Mouse (Mus musculus): ENCODE measurements around the gene Nectin1. TPM values are rescaled to one million over a fixed set of nuclear protein-coding genes. Genes with fewer than 3 reads are reported as not detected.

Gene Nectin1
- polyA plus RNA-seq, 1 experiment from 2014 or later = 15.5 TPM

DNA sequence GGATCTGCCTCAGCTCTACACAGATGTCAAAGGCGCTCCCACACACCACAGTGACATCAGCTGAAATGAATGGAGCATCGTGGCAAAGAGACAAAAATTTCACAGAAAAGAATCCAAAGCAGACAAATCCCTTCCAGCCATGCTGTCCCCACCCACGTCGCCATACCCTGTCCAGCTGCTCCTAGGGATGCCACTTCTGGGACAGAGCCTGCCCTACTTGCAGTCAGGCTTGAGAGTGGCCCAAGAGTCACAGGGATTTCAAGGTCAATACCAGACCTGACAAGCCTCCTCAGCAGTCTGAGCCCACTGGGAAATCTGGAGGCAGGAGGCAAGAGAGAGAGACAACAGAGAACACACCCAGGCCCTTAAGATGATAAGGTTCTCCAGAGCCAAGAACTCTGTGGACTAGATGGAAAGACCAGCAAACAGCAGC, 24.4 kb upstream of the Nectin1 start:
- no peaks in the 10 kb centered on the region for H3K9me3 ChIP-seq (ENCODE audit: control insufficient read depth, low read length)
- H3K27ac ChIP-seq (ENCODE audit: low read depth, low read length) = no peak overlapping the region
- H3K4me2 ChIP-seq (ENCODE audit: low read length) = no peak overlapping the region
- H3K4me1 ChIP-seq (ENCODE audit: control insufficient read depth, insufficient read depth, low read depth, low read length) = no peaks in the 10 kb centered on the region
- H3K27me3 ChIP-seq (replicated peaks; ENCODE audit: control insufficient read depth, insufficient read depth, low read length) = peaks cover 3% of the 10 kb centered on the region; the same call in 1 of the 2 replicates
- no peak overlapping the region for H3K9ac ChIP-seq (ENCODE audit: low read depth, low read length)
- ATAC-seq = no peak
- WGBS = 71% methylated on average over 4 of the region's 4 CpGs
- no peak overlapping the region for H3K4me3 ChIP-seq (ENCODE audit: low read length)
- no peaks in the 10 kb centered on the region for H3K36me3 ChIP-seq (ENCODE audit: control insufficient read depth, insufficient read depth, low read length)

GRCm38 (mm10) chr9:43720046-43720445, 23.7 kb upstream of the Nectin1 start:
- Histone ChIP-seq H3K4me2 (ENCODE audit: low read length) (no peak overlapping the region), H3K27me3 (replicated peaks; ENCODE audit: control insufficient read depth, insufficient read depth, low read length) (peaks cover 3% of the 10 kb centered on the region; the same call in 1 of the 2 replicates), H3K9ac (ENCODE audit: low read depth, low read length) (no peak overlapping the region), H3K9me3 (ENCODE audit: control insufficient read depth, low read length) (no peaks in the 10 kb centered on the region), H3K36me3 (ENCODE audit: control insufficient read depth, insufficient read depth, low read length) (no peaks in the 10 kb centered on the region), H3K4me1 (ENCODE audit: control insufficient read depth, insufficient read depth, low read depth, low read length) (no peaks in the 10 kb centered on the region), H3K27ac (ENCODE audit: low read depth, low read length) (no peak overlapping the region), H3K4me3 (ENCODE audit: low read length) (no peak overlapping the region)
- 71% methylated on average over 1 of the region's 1 CpGs for WGBS
- no peak for ATAC-seq

GRCm38 (mm10) chr9:43724093-43724492, 19.7 kb upstream of the Nectin1 start:
- no peaks in the 10 kb centered on the region for H3K4me1 ChIP-seq (ENCODE audit: control insufficient read depth, insufficient read depth, low read depth, low read length)
- WGBS = 32% methylated on average over 4 of the region's 4 CpGs
- no peak overlapping the region for H3K9ac ChIP-seq (ENCODE audit: low read depth, low read length)
- no peak overlapping the region for H3K27ac ChIP-seq (ENCODE audit: low read depth, low read length)
- H3K9me3 ChIP-seq (ENCODE audit: control insufficient read depth, low read length) = no peaks in the 10 kb centered on the region
- no peak overlapping the region for H3K4me3 ChIP-seq (ENCODE audit: low read length)
- no peaks in the 10 kb centered on the region for H3K27me3 ChIP-seq (replicated peaks; ENCODE audit: control insufficient read depth, insufficient read depth, low read length)
- no peak for ATAC-seq
- H3K4me2 ChIP-seq (ENCODE audit: low read length) = no peak overlapping the region
- no peaks in the 10 kb centered on the region for H3K36me3 ChIP-seq (ENCODE audit: control insufficient read depth, insufficient read depth, low read length)

DNA sequence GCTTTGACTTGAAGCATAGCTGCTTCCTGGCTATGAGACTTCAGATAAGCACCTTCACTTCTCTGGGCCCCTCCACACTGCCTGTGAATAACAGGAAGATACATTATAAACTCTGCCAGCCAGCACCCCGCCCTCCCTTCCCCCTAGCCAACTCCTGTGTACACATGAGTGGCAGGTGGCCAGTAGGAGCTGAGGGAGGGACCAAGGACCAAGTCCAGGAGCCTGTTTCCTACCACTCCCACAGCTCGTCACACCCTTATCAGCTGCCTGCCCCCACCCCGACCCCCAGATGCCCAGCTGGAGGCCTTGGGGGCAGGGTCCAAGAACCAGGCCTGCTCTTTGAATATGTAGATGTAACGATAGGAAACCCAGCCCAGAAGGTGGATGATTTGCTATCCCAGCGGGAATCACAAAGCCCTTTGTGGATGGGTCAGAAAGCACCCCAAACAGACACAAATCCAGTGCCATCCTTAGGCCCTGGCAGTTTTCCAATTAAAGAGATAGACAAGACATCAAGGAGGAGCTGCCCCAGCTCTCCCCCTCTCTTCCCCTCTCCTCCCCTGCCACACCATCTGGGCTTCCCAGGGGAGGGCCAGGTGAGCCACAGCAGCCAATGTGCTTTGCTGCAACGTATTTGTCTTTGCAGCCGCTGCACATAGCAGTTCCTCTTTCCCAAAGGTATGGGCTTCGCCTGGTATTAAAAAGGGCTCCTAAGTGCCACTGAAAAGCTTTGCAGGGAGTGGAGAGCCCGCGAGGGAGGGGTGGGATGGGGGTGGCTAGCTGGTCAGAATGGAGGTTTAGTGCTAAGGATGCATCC, 14.1 kb upstream of the Nectin1 start:
- 14% methylated on average over 10 of the region's 10 CpGs for WGBS
- H3K4me3 ChIP-seq (ENCODE audit: low read length) = no peak overlapping the region
- H3K9ac ChIP-seq (ENCODE audit: low read depth, low read length) = no peak overlapping the region
- no peaks in the 10 kb centered on the region for H3K36me3 ChIP-seq (ENCODE audit: control insufficient read depth, insufficient read depth, low read length)
- no peaks in the 10 kb centered on the region for H3K27me3 ChIP-seq (replicated peaks; ENCODE audit: control insufficient read depth, insufficient read depth, low read length)
- H3K4me2 ChIP-seq (ENCODE audit: low read length) = no peak overlapping the region
- H3K9me3 ChIP-seq (ENCODE audit: control insufficient read depth, low read length) = no peaks in the 10 kb centered on the region
- H3K27ac ChIP-seq (ENCODE audit: low read depth, low read length) = no peak overlapping the region
- peaks cover 11% of the 10 kb centered on the region for H3K4me1 ChIP-seq (ENCODE audit: control insufficient read depth, insufficient read depth, low read depth, low read length)
- peak; percentile 9; the same call in 1 of the 2 replicates for ATAC-seq

DNA sequence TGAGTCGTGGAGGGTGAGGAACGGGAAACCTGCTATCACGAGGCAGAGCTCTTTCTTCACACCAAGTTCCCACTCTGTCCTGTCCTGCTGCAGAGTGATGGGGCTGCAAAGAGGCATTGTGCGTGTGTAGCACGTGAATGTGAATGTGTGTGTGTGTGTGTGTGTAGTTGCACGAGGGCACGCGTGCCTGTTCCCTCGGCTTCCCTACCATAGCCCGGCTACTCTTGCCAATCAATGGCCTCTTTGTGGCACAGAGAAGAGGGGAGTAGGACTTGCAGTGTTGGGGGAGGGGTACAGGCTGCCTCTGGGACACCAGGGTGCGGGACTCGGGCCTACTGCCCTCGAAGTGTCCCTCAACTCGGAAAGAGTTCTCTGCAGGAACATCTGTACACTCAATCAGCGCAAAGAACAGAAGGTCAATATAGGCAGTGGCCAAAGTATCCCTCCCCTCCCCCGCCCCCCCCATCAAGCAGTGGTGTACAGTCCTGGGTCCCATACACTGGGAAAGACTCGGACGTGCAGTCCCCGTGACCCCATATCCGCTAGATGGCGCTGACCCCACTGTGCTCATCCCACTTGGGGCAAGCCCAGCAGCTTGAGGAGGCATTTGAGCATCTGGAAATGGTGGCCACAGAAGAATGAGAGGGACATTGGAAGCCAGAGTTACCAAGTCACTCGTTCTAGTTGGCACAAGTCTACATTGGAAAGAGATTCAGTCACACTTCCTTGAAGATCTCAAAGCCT, 13.3 kb upstream of the Nectin1 start:
- Histone ChIP-seq H3K9ac (ENCODE audit: low read depth, low read length) (no peak overlapping the region), H3K4me3 (ENCODE audit: low read length) (no peak overlapping the region), H3K27ac (ENCODE audit: low read depth, low read length) (no peak overlapping the region), H3K9me3 (ENCODE audit: control insufficient read depth, low read length) (no peaks in the 10 kb centered on the region), H3K4me2 (ENCODE audit: low read length) (no peak overlapping the region), H3K36me3 (ENCODE audit: control insufficient read depth, insufficient read depth, low read length) (no peaks in the 10 kb centered on the region), H3K27me3 (replicated peaks; ENCODE audit: control insufficient read depth, insufficient read depth, low read length) (no peaks in the 10 kb centered on the region), H3K4me1 (ENCODE audit: control insufficient read depth, insufficient read depth, low read depth, low read length) (peaks cover 11% of the 10 kb centered on the region)
- ATAC-seq = peak; percentile 54; the same call in 1 of the 2 replicates
- WGBS = 13% methylated on average over 22 of the region's 22 CpGs

- Histone ChIP-seq H3K4me2 (ENCODE audit: low read length) (no peak overlapping the region), H3K27me3 (replicated peaks; ENCODE audit: control insufficient read depth, insufficient read depth, low read length) (no peaks in the 10 kb centered on the region), H3K27ac (ENCODE audit: low read depth, low read length) (no peak overlapping the region), H3K4me1 (ENCODE audit: control insufficient read depth, insufficient read depth, low read depth, low read length) (peaks cover 11% of the 10 kb centered on the region), H3K9me3 (ENCODE audit: control insufficient read depth, low read length) (no peaks in the 10 kb centered on the region), H3K36me3 (ENCODE audit: control insufficient read depth, insufficient read depth, low read length) (no peaks in the 10 kb centered on the region), H3K9ac (ENCODE audit: low read depth, low read length) (no peak overlapping the region), H3K4me3 (ENCODE audit: low read length) (no peak overlapping the region)
- 76% methylated on average over 6 of the region's 6 CpGs for WGBS
- no peak for ATAC-seq
Observed at GRCm38 (mm10) chr9:43731880-43732279, 11.9 kb upstream of the Nectin1 start.

- Histone ChIP-seq H3K36me3 (ENCODE audit: control insufficient read depth, insufficient read depth, low read length) (no peaks in the 10 kb centered on the region), H3K9me3 (ENCODE audit: control insufficient read depth, low read length) (no peaks in the 10 kb centered on the region), H3K4me3 (ENCODE audit: low read length) (no peak overlapping the region), H3K9ac (ENCODE audit: low read depth, low read length) (no peak overlapping the region), H3K4me2 (ENCODE audit: low read length) (no peak overlapping the region), H3K4me1 (ENCODE audit: control insufficient read depth, insufficient read depth, low read depth, low read length) (peaks cover 19% of the 10 kb centered on the region), H3K27ac (ENCODE audit: low read depth, low read length) (no peak overlapping the region), H3K27me3 (replicated peaks; ENCODE audit: control insufficient read depth, insufficient read depth, low read length) (no peaks in the 10 kb centered on the region)
- ATAC-seq = no peak
- 59% methylated on average over 8 of the region's 8 CpGs for WGBS
Observed at GRCm38 (mm10) chr9:43732671-43733070, 11.1 kb upstream of the Nectin1 start.

- Histone ChIP-seq H3K27ac (ENCODE audit: low read depth, low read length) (no peak overlapping the region), H3K27me3 (replicated peaks; ENCODE audit: control insufficient read depth, insufficient read depth, low read length) (0 out of 2 replicates have a peak, but pooled peaks cover 2% of the 10 kb centered on the region)
Observed at GRCm38 (mm10) chr9:43734952-43735351, 8.8 kb upstream of the Nectin1 start.

DNA sequence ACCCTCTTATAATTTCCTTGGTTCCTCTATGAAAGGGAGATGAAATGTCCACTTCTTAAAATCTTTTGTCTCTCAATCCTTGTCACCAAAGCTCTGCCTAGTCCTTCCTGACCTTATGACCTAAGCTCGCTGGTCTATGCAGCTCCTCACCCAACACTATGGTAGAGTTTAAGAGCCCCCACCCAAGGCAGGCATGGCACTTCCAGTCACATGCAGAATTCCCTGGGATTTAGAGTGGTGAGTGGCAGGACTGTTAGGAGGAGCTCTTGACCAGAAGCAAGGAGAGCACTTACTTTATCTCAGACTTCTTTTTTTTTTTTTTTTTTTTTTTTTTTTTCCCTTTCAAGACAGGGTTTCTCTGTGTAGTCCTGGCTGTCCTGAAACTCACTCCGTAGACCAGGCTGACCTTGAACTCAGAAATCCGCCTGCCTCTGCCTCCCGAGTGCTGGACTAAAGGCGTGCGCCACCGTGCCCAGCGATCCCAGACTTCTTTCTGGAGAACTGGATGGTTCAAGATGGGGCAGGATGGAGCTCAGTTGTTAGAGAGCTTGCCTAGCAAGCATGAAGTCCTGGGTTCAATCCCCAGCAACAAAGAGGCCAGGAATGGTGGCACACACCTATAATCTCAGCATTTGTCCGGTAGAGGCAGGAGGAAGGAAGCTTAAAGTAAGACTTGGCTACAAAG, 7.6 kb upstream of the Nectin1 start:
- WGBS = 90% methylated on average over 9 of the region's 9 CpGs
- peaks cover 16% of the 10 kb centered on the region for H3K4me1 ChIP-seq (ENCODE audit: control insufficient read depth, insufficient read depth, low read depth, low read length)
- H3K4me3 ChIP-seq (ENCODE audit: low read length) = no peak overlapping the region
- 0 out of 2 replicates have a peak, but pooled peaks cover 2% of the 10 kb centered on the region for H3K27me3 ChIP-seq (replicated peaks; ENCODE audit: control insufficient read depth, insufficient read depth, low read length)
- H3K36me3 ChIP-seq (ENCODE audit: control insufficient read depth, insufficient read depth, low read length) = no peaks in the 10 kb centered on the region
- H3K27ac ChIP-seq (ENCODE audit: low read depth, low read length) = no peak overlapping the region
- no peak overlapping the region for H3K4me2 ChIP-seq (ENCODE audit: low read length)
- no peak for ATAC-seq
- H3K9me3 ChIP-seq (ENCODE audit: control insufficient read depth, low read length) = no peaks in the 10 kb centered on the region
- no peak overlapping the region for H3K9ac ChIP-seq (ENCODE audit: low read depth, low read length)

More at GRCm38 (mm10) chr9:43734952-43735351, 8.8 kb upstream of the Nectin1 start:
- no peak overlapping the region for H3K4me2 ChIP-seq (ENCODE audit: low read length)
- H3K4me1 ChIP-seq (ENCODE audit: control insufficient read depth, insufficient read depth, low read depth, low read length) = peaks cover 21% of the 10 kb centered on the region
- no peak for ATAC-seq
- no peaks in the 10 kb centered on the region for H3K9me3 ChIP-seq (ENCODE audit: control insufficient read depth, low read length)
- no peaks in the 10 kb centered on the region for H3K36me3 ChIP-seq (ENCODE audit: control insufficient read depth, insufficient read depth, low read length)
- no peak overlapping the region for H3K4me3 ChIP-seq (ENCODE audit: low read length)
- no peak overlapping the region for H3K9ac ChIP-seq (ENCODE audit: low read depth, low read length)
